Comparison of ENCODE assay signal across 11 mouse cellular contexts in the genomic region with DNA sequence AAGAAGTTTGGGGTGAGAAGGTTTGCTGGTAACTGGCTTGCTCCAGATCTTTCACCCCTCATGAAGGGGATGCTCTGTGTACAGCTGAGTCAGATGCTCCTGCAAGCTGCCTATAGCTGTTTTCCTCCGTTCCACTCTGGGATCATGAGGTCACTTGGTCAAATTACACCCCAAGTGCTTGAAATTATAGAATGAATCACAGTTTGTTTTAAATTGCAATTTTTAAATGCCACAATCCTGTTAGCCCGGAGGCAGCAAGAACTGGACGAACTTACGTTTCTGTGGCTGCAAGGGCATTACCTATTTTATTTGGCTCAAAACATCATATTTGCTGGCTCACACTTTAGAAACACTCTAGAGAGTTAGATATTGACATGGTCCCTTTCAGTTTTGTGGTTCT.
"Had no signal": no experiment of that assay in that cellular context is flagged by ENCODE, and none has a peak within 500 bp of the region (broad histone marks: within the 10 kb centered on the region; RNA-seq: fewer than 3 reads in every experiment).

No protein-coding gene starts in this region.

- DNase-seq: lung, adult 18-20 months; lung, embryonic 14.5 days; lung, postnatal 10 days; retina, postnatal 1 day; right cerebral cortex, adult 18-20 months; right cerebral cortex, postnatal 25 days; right cerebral cortex, postnatal 4 days; spleen, adult 18-20 months; thymus, adult 2 months; thymus, postnatal 25 days; thymus, postnatal 4 days had no signal
